Mouse (Mus musculus) E14TG2a.4 (cell line): ENCODE results near the gene Rtp3.

ENCODE experiments used
- H3K27me3 ChIP-seq: 2 replicates; pipeline ENCODE4 v1.6.1; 2014; ENCODE audit warnings: low read length, control low read depth; ENCODE audit not compliant: insufficient read depth
- H3K36me3 ChIP-seq: 2 replicates; pipeline ENCODE4 v1.6.1; 2014; ENCODE audit warnings: low read length, control low read depth; ENCODE audit not compliant: insufficient read depth
- H3K4me1 ChIP-seq: replicated peaks from 2 replicates; pipeline ENCODE4 v1.6.1; 2014; ENCODE audit warnings: low read depth, low read length, control low read depth
- H3K4me3 ChIP-seq: replicated peaks from 2 replicates; pipeline ENCODE4 v1.5.1; 2014; ENCODE audit warnings: mild to moderate bottlenecking, low read length
- H3K9me3 ChIP-seq: 2 replicates; pipeline ENCODE4 v1.6.1; 2014; ENCODE audit warnings: low read length, control low read depth
- CTCF ChIP-seq: conservative IDR thresholded peaks from 2 replicates; pipeline ENCODE4 v1.5.1; 2014; ENCODE audit warnings: low read length
- NANOG ChIP-seq: IDR thresholded peaks from 2 replicates; pipeline ENCODE4 v1.6.1; 2014; ENCODE audit warnings: borderline replicate concordance, low read length, mixed read lengths
- POU5F1 ChIP-seq: IDR thresholded peaks from 2 replicates; pipeline ENCODE4 v1.6.1; 2014; ENCODE audit warnings: low read length, borderline replicate concordance

The Rtp3 gene

GRCm38 (mm10) chr9:110989141-110989540 is 1.2 kb downstream of the Rtp3 start:
- no peak overlapping the region for H3K4me3 ChIP-seq
- H3K4me1 ChIP-seq, result peaks cover 55% of the 10 kb centered on the region
- TF ChIP-seq CTCF (no peak), POU5F1 (no peak), NANOG (no peak)
- no peaks in the 10 kb centered on the region for H3K27me3 ChIP-seq
- H3K36me3 ChIP-seq, result no peaks in the 10 kb centered on the region; the same call in 1 of the 2 replicates
- H3K9me3 ChIP-seq, result no peaks in the 10 kb centered on the region

- Histone ChIP-seq H3K9me3 (no peaks in the 10 kb centered on the region), H3K27me3 (no peaks in the 10 kb centered on the region), H3K4me1 (peaks cover 58% of the 10 kb centered on the region), H3K4me3 (no peak overlapping the region), H3K36me3 (peaks cover 4% of the 10 kb centered on the region)
- TF ChIP-seq NANOG (no peak), POU5F1 (no peak), CTCF (no peak)
These were observed 2.3 kb downstream of the Rtp3 start for GRCm38 (mm10) chr9:110988078-110988477.

- H3K4me3 ChIP-seq, result no peak overlapping the region
- H3K36me3 ChIP-seq, result peaks cover 12% of the 10 kb centered on the region
- no peaks in the 10 kb centered on the region for H3K9me3 ChIP-seq
- peaks cover 65% of the 10 kb centered on the region for H3K4me1 ChIP-seq
- H3K27me3 ChIP-seq, result no peaks in the 10 kb centered on the region
- TF ChIP-seq NANOG (no peak), POU5F1 (no peak), CTCF (no peak)
These were observed 3.1 kb downstream of the Rtp3 start for GRCm38 (mm10) chr9:110987331-110987730.

- H3K27me3 ChIP-seq, result no peaks in the 10 kb centered on the region
- H3K36me3 ChIP-seq, result peaks cover 21% of the 10 kb centered on the region
- H3K4me3 ChIP-seq, result no peak overlapping the region
- H3K9me3 ChIP-seq, result no peaks in the 10 kb centered on the region
- TF ChIP-seq NANOG, result no peak
- TF ChIP-seq POU5F1, result no peak
- TF ChIP-seq CTCF, result no peak
- H3K4me1 ChIP-seq, result peaks cover 67% of the 10 kb centered on the region
These were observed 4.4 kb downstream of the Rtp3 start for GRCm38 (mm10) chr9:110985951-110986350.

GRCm38 (mm10) chr9:110985541-110985940 is 4.8 kb downstream of the Rtp3 start:
- no peak for TF ChIP-seq POU5F1
- TF ChIP-seq CTCF, result no peak
- no peak for TF ChIP-seq NANOG
- Histone ChIP-seq H3K27me3 (no peaks in the 10 kb centered on the region), H3K36me3 (peaks cover 24% of the 10 kb centered on the region), H3K4me1 (peaks cover 65% of the 10 kb centered on the region), H3K9me3 (no peaks in the 10 kb centered on the region), H3K4me3 (no peak overlapping the region)

- TF ChIP-seq NANOG, result no peak
- Histone ChIP-seq H3K4me3 (no peak overlapping the region), H3K36me3 (peaks cover 34% of the 10 kb centered on the region), H3K27me3 (no peaks in the 10 kb centered on the region), H3K4me1 (peaks cover 59% of the 10 kb centered on the region), H3K9me3 (no peaks in the 10 kb centered on the region)
These were observed 6.3 kb downstream of the Rtp3 start for GRCm38 (mm10) chr9:110984096-110984495.

- no peak overlapping the region for H3K4me3 ChIP-seq
- H3K36me3 ChIP-seq, result peaks cover 42% of the 10 kb centered on the region
- H3K9me3 ChIP-seq, result no peaks in the 10 kb centered on the region
- H3K27me3 ChIP-seq, result no peaks in the 10 kb centered on the region
- H3K4me1 ChIP-seq, result peaks cover 50% of the 10 kb centered on the region
- TF ChIP-seq NANOG (no peak), POU5F1 (no peak), CTCF (no peak)
These were observed 8.0 kb downstream of the Rtp3 start for GRCm38 (mm10) chr9:110982351-110982750.

GRCm38 (mm10) chr9:110979411-110979810 is 11.0 kb downstream of the Rtp3 start:
- H3K9me3 ChIP-seq, result no peaks in the 10 kb centered on the region
- H3K36me3 ChIP-seq, result peaks cover 56% of the 10 kb centered on the region
- no peak for TF ChIP-seq POU5F1
- TF ChIP-seq NANOG, result no peak
- TF ChIP-seq CTCF, result no peak
- peaks cover 41% of the 10 kb centered on the region for H3K4me1 ChIP-seq
- H3K27me3 ChIP-seq, result no peaks in the 10 kb centered on the region
- peak overlapping the region; percentile 66 for H3K4me3 ChIP-seq

GRCm38 (mm10) chr9:110965910-110966231 is 24.5 kb downstream of the Rtp3 start:
- H3K4me1 ChIP-seq, result peaks cover 47% of the 10 kb centered on the region
- no peak for TF ChIP-seq NANOG
- no peak for TF ChIP-seq POU5F1
- no peak for TF ChIP-seq CTCF
- H3K27me3 ChIP-seq, result no peaks in the 10 kb centered on the region
- peaks cover 63% of the 10 kb centered on the region for H3K36me3 ChIP-seq
- H3K4me3 ChIP-seq, result peak overlapping the region; percentile 80; the same call in 1 of the 2 replicates
- no peaks in the 10 kb centered on the region for H3K9me3 ChIP-seq
